Mouse (Mus musculus) heart, adult 8-10 months (tissue): ENCODE data around the gene Mrpl20. TPM values are rescaled to one million over a fixed set of nuclear protein-coding genes. Genes with fewer than 3 reads are reported as not detected.

Experiments used
- DNase-seq: peaks from one replicate; pipeline ENCODE4 v3.0.0; 2022; ENCODE audit warnings: low spot score
- total RNA-seq, 4 experiments: library from RNA; stranded (reverse); gene quantifications; 2 replicates each; pipeline ENCODE4 v1.2.4; 2022

Mrpl20 gene
- total RNA-seq, 4 experiments from 2014 or later, result 78.5 to 86.8 (median 80.6) TPM

DNA sequence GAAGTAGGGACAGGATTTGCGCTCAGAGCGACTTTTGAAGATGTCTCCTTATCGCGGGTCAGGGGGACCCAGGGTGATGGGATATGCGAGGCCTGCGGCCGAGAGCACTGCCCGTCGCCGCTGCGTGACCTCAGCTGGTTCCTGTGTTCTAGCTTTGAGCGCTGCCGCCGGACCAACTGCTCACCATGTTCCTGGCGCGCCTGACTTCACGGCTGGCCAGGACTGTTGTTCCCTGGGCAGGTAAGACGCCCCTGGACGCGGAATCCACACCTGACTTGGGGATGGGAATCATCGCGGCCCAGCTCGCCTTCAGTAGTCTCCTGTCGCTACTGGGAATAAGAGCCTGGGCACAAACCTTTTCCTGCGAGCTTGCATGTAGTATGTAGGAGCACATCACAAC, 29.2 kb downstream of the Mrpl20 start:
- DNase-seq, result no peak

- no peak for DNase-seq
These were observed 29.6 kb downstream of the Mrpl20 start for GRCm38 (mm10) chr4:155832321-155832720.

DNA sequence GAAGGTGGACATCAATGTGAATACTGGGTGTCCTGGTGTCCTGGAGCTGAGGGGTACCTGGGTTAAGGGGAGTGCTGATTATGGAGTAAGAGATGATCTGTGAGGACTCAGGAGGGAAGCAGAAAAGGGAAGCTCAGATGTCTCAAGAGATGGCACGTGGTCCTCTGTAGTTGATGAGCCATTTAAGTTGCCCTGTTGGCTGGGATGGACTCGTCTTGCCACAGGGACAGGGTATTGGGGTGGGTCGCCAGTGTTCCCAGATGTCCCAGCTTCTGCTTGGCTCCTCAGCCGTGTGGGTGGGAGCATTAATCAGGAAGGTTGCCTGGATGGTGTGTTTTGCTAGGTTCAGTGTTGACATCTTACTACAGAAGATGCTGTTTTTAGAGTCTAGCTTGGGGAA, 30.6 kb downstream of the Mrpl20 start:
- DNase-seq, result no peak

GRCm38 (mm10) chr4:155833836-155834235, 31.2 kb downstream of the Mrpl20 start:
- peak; percentile 89 for DNase-seq

- peak; percentile 72 for DNase-seq
These were observed 34.8 kb downstream of the Mrpl20 start for GRCm38 (mm10) chr4:155837404-155838010.

- DNase-seq, result peak; percentile 48
These were observed 35.8 kb downstream of the Mrpl20 start for GRCm38 (mm10) chr4:155838187-155839153.

DNA sequence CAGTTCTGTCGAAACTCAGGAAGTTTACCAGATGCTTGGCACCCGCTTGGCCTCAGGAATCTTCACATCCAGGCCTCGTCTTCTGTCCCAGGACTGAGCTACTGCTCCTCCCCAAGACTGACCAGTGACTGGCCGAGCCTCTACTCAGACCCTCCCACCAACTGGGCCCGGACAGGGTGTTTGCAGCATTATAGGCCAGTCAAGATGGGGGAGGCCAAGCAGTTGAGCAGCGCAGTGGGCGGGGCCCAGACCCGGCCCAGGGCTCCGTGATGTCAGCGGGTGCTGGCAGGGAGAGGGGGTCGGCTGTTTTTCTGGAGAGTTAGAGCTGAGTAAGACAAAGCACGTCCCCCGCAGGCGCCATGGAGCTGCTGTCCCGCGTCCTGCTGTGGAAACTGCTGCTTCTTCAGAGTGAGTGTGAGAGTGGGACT, 36.8 kb downstream of the Mrpl20 start, which contains the start of gene Mxra8:
Mxra8 (plus strand) TSS at position 198 of the 428 bp plus-strand sequence.
- peak; percentile 89 for DNase-seq

DNA sequence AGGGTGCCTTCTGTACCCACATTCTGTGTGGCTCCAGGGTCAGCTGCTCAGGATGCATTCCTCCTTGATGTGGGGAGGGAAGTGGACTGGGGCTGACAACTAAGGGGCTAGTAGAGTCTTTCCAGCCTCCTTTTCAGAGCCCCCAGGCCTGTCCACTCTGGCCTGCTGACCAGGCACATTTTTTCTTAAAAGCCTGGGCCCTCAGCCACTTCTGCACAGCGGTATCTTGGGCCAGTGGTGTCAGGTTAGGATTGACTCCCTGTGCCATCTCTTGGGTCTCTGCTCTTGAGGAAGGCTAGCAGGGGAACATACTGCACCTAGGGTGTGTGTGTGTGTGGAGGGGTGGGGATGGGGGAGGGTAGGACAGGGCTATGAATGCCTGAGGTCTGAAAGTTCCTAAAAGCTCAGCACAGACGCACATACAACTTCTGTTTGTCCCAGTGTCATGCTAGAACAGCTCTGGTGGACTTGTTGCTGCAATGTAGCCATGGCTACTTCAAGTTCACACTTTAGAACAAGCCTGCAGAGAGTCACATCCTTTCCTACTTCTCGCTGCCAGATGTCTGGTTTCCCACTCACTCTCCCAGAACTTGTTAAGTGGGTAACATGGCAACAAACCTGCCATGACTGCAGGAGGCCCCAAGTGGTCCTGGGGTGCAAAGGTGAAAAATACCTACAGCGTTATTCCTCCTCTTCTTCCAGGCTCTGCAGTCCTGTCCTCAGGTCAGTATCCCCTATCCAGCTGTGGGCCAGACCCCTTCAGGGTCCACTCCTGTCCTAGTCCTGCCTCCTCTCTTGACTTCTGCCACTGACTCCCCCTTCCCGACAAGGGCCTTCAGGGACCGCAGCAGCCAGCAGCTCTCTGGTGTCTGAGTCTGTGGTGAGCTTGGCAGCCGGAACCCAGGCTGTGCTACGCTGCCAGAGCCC, 37.7 kb downstream of the Mrpl20 start:
- no peak for DNase-seq

DNA sequence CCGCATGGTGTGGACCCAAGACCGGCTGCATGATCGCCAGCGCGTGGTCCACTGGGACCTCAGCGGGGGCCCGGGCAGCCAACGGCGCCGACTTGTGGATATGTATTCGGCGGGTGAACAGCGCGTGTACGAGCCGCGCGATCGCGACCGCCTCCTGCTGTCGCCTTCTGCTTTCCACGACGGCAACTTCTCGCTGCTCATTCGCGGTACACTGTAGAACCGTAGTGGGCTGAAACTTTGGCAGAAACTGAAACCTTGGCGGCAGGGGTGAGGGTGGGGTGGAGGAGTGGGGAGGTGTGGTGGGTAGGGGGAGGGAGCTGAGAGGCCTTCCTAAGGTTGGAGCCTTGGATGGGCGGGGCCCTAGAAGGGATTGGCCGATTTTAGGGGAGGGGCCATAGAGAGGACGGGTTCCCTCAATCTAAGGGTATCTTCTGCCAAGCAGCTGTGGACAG, 38.4 kb downstream of the Mrpl20 start:
- DNase-seq, result peak; percentile 53

GRCm38 (mm10) chr4:155841651-155842270, 39.1 kb downstream of the Mrpl20 start:
- no peak for DNase-seq

- DNase-seq, result no peak
These were observed 40.6 kb downstream of the Mrpl20 start for GRCm38 (mm10) chr4:155843231-155843630.

- peak; percentile 90 for DNase-seq
These were observed 44.3 kb downstream of the Mrpl20 start, which contains the start of gene Dvl1 for GRCm38 (mm10) chr4:155846871-155847578. Gene Dvl1, plus strand, starts transcription at chr4:155847402.

DNA sequence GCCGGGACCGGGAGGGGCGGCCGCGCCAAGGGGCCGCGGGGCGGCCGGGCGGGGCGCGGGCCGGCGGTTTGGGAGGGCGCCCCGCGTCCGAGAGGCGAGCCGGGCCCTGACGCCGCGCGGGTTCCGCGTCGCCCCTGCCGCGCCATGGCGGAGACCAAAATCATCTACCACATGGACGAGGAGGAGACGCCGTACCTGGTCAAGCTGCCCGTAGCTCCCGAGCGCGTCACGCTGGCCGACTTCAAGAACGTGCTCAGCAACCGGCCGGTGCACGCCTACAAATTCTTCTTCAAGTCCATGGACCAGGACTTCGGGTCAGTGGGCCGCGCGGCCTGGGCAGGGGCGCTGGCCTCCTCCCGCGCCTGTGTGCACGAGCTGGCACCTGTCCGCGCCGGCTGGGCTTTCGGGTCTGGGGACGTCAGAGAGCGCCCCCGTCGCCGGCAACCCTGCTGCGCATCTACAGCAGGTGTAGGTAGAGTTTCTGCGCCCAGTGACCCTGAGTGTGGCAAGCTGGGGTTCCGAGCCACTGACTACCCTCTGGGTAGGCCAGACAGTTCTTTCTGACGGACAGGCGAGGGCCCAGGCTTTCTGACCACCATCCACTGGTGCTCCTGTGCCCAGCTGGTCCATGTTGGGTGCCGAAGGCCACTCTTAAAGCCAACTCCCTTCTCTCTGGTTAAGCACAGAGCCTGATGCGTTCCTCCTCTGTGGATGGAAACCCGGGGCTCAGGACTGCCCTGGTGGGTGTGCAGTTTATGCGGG, 45.1 kb downstream of the Mrpl20 start:
- peak; percentile 37 for DNase-seq

DNA sequence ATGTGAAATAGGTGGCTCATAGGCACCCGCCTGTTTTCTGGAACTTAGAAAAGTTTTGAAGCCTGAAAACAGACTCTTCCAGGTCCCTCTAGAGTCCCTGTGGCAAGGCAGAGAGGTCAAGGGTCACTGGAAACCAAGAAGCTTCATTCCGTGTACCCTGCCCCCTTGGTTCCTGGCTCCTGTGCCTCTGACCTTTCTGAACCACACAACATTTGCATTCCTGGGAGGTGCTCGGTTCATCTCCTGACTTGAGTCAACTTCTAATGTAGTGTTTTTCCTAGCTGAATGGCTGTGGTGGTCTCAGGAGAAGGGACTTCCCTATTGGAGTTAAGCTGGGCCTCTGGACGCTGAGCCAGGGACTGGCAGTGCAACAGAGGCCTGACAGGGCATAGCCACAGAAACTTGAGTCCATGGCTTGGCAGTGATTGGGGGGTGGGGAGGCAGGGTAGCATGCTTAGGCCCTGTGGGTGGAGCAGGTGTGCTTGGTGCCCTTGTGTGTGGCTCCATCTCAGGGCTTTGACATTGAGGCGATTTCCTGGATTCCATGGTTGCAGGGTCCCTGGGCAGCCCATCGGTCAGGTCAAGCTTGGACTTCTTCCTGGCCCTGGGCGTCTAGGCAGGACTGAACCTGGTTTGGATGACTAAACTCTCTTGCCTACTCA, 45.9 kb downstream of the Mrpl20 start:
- DNase-seq, result no peak

GRCm38 (mm10) chr4:155849391-155849790, 46.7 kb downstream of the Mrpl20 start:
- no peak for DNase-seq

DNA sequence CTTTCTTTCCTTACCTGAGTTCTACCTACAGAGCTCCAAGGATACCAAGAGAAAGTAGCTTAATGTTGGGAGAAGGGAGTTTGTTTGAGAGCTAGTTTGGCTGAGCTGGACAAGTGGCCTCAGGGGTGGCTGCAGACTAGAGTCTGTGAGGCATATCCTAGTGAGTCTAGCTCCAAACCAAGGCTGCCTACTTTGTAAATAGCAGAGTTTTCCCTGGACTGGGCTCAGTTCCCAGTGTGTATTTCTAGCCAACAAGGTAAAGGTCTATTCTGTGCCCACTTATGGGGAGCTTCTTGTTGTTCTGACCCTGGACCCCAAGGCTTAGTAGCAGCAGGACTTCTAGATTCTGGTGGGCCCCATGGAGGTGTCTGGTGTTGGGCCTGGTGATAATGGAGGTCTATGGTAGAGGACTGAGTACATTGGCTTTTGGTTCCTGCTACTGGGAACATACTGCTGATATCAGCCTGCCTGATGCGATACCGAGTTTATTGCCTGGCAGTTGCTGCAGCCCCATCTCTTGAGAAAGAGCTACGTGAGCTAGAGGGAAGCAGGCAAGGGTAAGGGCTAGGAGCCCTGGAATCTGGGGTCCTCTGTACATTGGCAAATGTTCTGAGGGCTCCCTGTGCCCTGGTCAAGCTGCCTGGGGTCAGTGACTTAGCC, 47.2 kb downstream of the Mrpl20 start:
- no peak for DNase-seq

DNA sequence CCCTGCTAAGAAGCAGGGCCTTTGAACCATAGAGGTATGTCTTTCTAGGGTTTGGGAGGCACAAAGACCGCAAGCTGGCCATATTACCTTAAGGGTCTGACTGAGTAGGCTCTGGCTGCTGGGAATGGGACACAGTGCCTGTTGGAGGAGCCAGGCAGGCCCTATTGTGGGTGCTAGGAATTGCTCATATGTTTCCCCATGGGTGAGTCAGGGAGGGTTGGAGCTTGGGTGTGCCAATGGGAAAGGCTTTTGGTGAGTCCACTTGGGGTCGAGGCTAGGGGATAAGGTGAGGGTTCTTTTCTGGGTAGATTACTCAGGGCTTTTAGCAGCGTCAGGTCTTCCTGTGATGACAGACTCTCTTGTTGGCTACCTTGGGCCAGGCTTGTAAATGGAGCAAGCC, 48.7 kb downstream of the Mrpl20 start:
- DNase-seq, result no peak

- no peak for DNase-seq
These were observed 49.3 kb downstream of the Mrpl20 start for GRCm38 (mm10) chr4:155851951-155852411.
